Mouse (Mus musculus): ENCODE results near the gene Pwwp2b. TPM values are rescaled to one million over a fixed set of nuclear protein-coding genes. Genes with fewer than 3 reads are reported as not detected.

The Pwwp2b gene
- polyA plus RNA-seq, 1 experiment from 2014 or later = 5.8 TPM

GRCm38 (mm10) chr7:139275586-139275985 lies 27.3 kb downstream of the Pwwp2b start:
- H3K4me1 ChIP-seq = peaks cover 18% of the 10 kb centered on the region
- 77% methylated on average over 10 of the region's 10 CpGs for WGBS
- DNase-seq (ENCODE audit: low spot score) = no peak
- H3K9me3 ChIP-seq (replicated peaks) = no peaks in the 10 kb centered on the region
- H3K36me3 ChIP-seq = no peaks in the 10 kb centered on the region
- H3K27me3 ChIP-seq (ENCODE audit: low read depth, poor library complexity, severe bottlenecking) = no peaks in the 10 kb centered on the region
- H3K27ac ChIP-seq = no peak overlapping the region
- no peak overlapping the region for H3K4me3 ChIP-seq

- Histone ChIP-seq H3K4me3 (no peak overlapping the region), H3K27ac (no peak overlapping the region), H3K36me3 (no peaks in the 10 kb centered on the region), H3K4me1 (peaks cover 21% of the 10 kb centered on the region), H3K9me3 (replicated peaks) (no peaks in the 10 kb centered on the region), H3K27me3 (ENCODE audit: low read depth, poor library complexity, severe bottlenecking) (no peaks in the 10 kb centered on the region)
- DNase-seq (ENCODE audit: low spot score) = no peak
- 91% methylated on average over 10 of the region's 10 CpGs for WGBS
These were observed 27.9 kb downstream of the Pwwp2b start for GRCm38 (mm10) chr7:139276150-139276549.

GRCm38 (mm10) chr7:139277536-139277935 lies 29.3 kb downstream of the Pwwp2b start:
- H3K27me3 ChIP-seq (ENCODE audit: low read depth, poor library complexity, severe bottlenecking) = no peaks in the 10 kb centered on the region
- WGBS = 84% methylated on average over 7 of the region's 7 CpGs
- no peak overlapping the region for H3K27ac ChIP-seq
- no peak for DNase-seq (ENCODE audit: low spot score)
- no peaks in the 10 kb centered on the region for H3K9me3 ChIP-seq (replicated peaks)
- no peak overlapping the region for H3K4me3 ChIP-seq
- peaks cover 16% of the 10 kb centered on the region for H3K4me1 ChIP-seq
- no peaks in the 10 kb centered on the region for H3K36me3 ChIP-seq

DNA sequence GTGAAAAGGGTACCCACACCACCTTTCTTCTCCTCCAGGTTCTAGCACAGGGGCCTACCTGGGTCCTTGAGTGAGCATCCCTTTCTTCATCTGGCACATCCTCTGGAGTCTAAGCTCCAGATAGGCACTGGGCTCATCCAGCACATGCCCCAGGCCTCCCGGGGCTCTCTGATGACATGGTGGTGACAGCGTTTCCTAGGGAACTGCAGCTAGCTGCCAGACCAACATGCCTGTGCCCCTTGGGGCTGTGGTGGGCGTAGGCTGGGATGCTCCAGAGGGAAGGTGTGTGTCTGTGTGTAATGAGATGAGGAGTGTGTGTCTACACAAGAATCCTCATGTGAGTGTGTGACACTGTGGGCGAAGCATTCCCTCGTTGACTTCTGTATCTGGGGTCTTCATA lies 31.3 kb downstream of the Pwwp2b start:
- no peak for DNase-seq (ENCODE audit: low spot score)
- no peaks in the 10 kb centered on the region for H3K36me3 ChIP-seq
- no peaks in the 10 kb centered on the region for H3K27me3 ChIP-seq (ENCODE audit: low read depth, poor library complexity, severe bottlenecking)
- H3K4me3 ChIP-seq = no peak overlapping the region
- H3K9me3 ChIP-seq (replicated peaks) = no peaks in the 10 kb centered on the region
- 86% methylated on average over 5 of the region's 5 CpGs for WGBS
- no peak overlapping the region for H3K27ac ChIP-seq
- H3K4me1 ChIP-seq = 0 out of 2 replicates have a peak, but pooled peaks cover 3% of the 10 kb centered on the region

GRCm38 (mm10) chr7:139280044-139280443 lies 31.8 kb downstream of the Pwwp2b start:
- WGBS = 69% methylated on average over 1 of the region's 1 CpGs
- H3K27me3 ChIP-seq (ENCODE audit: low read depth, poor library complexity, severe bottlenecking) = no peaks in the 10 kb centered on the region
- H3K4me1 ChIP-seq = 0 out of 2 replicates have a peak, but pooled peaks cover 3% of the 10 kb centered on the region
- H3K27ac ChIP-seq = no peak overlapping the region
- no peaks in the 10 kb centered on the region for H3K9me3 ChIP-seq (replicated peaks)
- DNase-seq (ENCODE audit: low spot score) = no peak
- H3K36me3 ChIP-seq = no peaks in the 10 kb centered on the region
- H3K4me3 ChIP-seq = no peak overlapping the region

DNA sequence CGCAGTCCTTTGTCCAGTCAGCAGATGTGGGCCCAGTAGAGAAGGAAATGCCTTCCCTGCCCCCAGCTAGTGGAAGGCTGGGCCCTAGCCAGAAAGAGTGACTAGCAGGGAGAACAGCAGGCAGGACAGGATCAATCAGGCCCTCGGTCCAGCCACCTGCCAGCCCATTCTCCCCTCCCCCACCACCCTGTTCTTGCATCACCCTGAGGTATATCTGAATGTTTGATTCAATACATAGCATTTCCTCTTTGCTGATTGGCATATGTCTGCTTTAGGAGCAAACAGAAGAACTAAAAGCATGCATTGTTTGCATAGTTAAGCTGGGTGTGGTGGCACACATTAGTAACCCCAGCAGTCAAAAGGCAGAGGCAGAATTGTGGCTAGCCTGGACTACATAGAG lies 32.9 kb downstream of the Pwwp2b start:
- Histone ChIP-seq H3K27me3 (ENCODE audit: low read depth, poor library complexity, severe bottlenecking) (no peaks in the 10 kb centered on the region), H3K4me1 (0 out of 2 replicates have a peak, but pooled peaks cover 3% of the 10 kb centered on the region), H3K9me3 (replicated peaks) (no peaks in the 10 kb centered on the region), H3K27ac (0 out of 2 replicates have a peak overlapping the region, but pooled peaks have one; percentile 57), H3K4me3 (no peak overlapping the region), H3K36me3 (no peaks in the 10 kb centered on the region)
- DNase-seq (ENCODE audit: low spot score) = no peak
- 62% methylated on average over 2 of the region's 2 CpGs for WGBS

DNA sequence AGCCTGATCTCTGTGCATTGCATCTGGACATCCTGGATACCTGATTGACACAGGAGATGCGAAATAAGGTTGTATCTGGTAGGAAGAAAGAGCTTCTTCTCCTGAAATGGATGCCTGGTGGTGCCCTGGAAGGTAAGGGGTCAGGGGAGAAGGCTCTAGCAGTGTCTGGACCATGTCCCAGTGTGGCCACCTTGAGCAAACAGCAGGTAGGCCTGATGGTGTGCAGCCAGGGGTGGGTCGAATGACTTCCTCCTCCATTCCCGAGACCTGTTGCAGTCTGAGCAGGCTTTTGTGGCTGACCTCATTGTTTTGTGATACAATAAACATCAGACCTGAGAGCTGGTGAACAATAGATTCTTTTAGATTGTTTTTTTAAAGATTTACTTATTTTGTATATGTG lies 33.8 kb downstream of the Pwwp2b start:
- no peaks in the 10 kb centered on the region for H3K9me3 ChIP-seq (replicated peaks)
- H3K27me3 ChIP-seq (ENCODE audit: low read depth, poor library complexity, severe bottlenecking) = no peaks in the 10 kb centered on the region
- no peak overlapping the region for H3K4me3 ChIP-seq
- no peak overlapping the region for H3K27ac ChIP-seq
- no peaks in the 10 kb centered on the region for H3K36me3 ChIP-seq
- 0 out of 2 replicates have a peak, but pooled peaks cover 3% of the 10 kb centered on the region for H3K4me1 ChIP-seq
- DNase-seq (ENCODE audit: low spot score) = no peak
- 85% methylated on average over 3 of the region's 3 CpGs for WGBS

- H3K36me3 ChIP-seq = no peaks in the 10 kb centered on the region
- WGBS = 80% methylated on average over 16 of the region's 16 CpGs
- H3K9me3 ChIP-seq (replicated peaks) = no peaks in the 10 kb centered on the region
- H3K4me3 ChIP-seq = no peak overlapping the region
- DNase-seq (ENCODE audit: low spot score) = no peak
- no peak overlapping the region for H3K27ac ChIP-seq
- 0 out of 2 replicates have a peak, but pooled peaks cover 3% of the 10 kb centered on the region for H3K4me1 ChIP-seq
- no peaks in the 10 kb centered on the region for H3K27me3 ChIP-seq (ENCODE audit: low read depth, poor library complexity, severe bottlenecking)
These were observed 37.1 kb downstream of the Pwwp2b start for GRCm38 (mm10) chr7:139285295-139285943.

GRCm38 (mm10) chr7:139288540-139288939 lies 40.3 kb downstream of the Pwwp2b start:
- no peaks in the 10 kb centered on the region for H3K9me3 ChIP-seq (replicated peaks)
- no peaks in the 10 kb centered on the region for H3K4me1 ChIP-seq
- 86% methylated on average over 7 of the region's 7 CpGs for WGBS
- H3K27me3 ChIP-seq (ENCODE audit: low read depth, poor library complexity, severe bottlenecking) = no peaks in the 10 kb centered on the region
- H3K36me3 ChIP-seq = no peaks in the 10 kb centered on the region
- no peak overlapping the region for H3K27ac ChIP-seq
- DNase-seq (ENCODE audit: low spot score) = no peak
- no peak overlapping the region for H3K4me3 ChIP-seq

DNA sequence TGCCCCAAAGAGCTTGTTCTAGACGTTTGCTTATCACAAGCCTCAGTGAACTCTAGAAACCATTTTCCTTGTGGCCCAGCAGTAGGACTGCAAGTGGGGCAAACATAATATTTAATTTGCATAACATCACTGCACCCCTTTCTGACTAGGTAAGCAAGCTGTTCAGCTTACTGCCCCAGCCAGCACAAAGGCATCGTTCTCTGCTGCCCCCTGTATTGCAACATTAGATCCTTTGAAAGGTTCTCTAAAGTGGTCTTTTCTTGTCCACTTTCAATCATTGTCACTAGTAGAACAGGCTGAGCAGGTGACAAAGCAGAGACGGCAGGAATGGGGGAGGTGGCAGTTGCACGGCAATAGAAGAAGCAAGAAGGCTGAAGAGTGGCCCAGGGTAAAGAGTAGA lies 45.1 kb downstream of the Pwwp2b start:
- Histone ChIP-seq H3K27ac (no peak overlapping the region), H3K9me3 (replicated peaks) (no peaks in the 10 kb centered on the region), H3K36me3 (no peaks in the 10 kb centered on the region), H3K27me3 (ENCODE audit: low read depth, poor library complexity, severe bottlenecking) (no peaks in the 10 kb centered on the region), H3K4me1 (peaks cover 18% of the 10 kb centered on the region), H3K4me3 (no peak overlapping the region)
- 77% methylated on average over 4 of the region's 4 CpGs for WGBS
- no peak for DNase-seq (ENCODE audit: low spot score)

GRCm38 (mm10) chr7:139294076-139294475 lies 45.8 kb downstream of the Pwwp2b start:
- peaks cover 21% of the 10 kb centered on the region for H3K4me1 ChIP-seq
- H3K36me3 ChIP-seq = no peaks in the 10 kb centered on the region
- H3K27ac ChIP-seq = no peak overlapping the region
- 93% methylated on average over 5 of the region's 5 CpGs for WGBS
- no peaks in the 10 kb centered on the region for H3K9me3 ChIP-seq (replicated peaks)
- H3K27me3 ChIP-seq (ENCODE audit: low read depth, poor library complexity, severe bottlenecking) = no peaks in the 10 kb centered on the region
- H3K4me3 ChIP-seq = no peak overlapping the region
- DNase-seq (ENCODE audit: low spot score) = no peak

DNA sequence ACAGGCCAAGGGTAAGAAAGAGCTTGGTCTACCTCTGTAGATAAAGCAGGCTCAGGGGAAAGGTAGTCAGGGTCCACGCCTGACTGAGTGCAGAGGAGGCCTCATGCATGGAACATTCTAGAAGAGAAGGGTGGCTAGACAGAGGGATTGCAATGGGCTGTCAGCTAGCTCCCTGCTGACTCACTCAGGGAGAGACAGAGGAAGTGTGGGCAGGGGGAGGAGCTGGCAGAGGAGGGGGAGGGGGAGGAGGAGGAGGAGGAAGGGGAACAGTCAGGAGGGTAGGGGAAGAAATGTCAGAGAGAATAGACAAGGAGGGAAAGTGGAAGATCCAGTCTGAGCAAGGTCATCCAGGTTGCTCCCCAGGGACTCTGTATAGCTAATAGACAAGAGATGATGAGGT lies 47.4 kb downstream of the Pwwp2b start:
- H3K4me1 ChIP-seq = peaks cover 27% of the 10 kb centered on the region
- 90% methylated on average over 1 of the region's 1 CpGs for WGBS

DNA sequence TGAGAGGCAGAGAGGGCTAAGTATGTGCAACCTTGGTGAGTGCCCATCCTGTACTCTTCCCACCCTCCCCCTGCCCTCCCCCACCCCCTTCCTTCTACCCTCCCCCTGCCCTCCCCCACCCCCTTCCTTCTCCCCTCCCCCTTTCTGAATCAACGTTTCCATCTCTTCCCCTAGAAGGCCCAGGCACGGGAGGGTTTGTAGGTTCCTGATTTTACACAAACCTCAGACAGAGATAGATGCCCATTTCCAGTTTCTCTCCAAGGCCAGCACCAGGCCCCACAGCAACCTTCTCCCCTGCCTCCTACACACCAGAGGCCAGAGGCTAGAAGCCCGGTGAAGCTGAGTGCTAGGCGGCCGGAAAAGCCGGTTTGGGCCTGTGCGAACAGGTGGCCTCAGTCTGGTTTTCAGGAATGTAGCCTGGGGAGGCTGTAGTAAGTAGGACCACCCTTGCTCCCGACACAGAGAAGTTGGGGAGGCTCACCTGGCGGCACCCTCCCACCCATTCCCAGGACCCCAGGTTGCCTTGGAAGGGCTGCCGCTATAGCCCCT lies 48.3 kb downstream of the Pwwp2b start:
- Histone ChIP-seq H3K9me3 (replicated peaks) (no peaks in the 10 kb centered on the region), H3K4me1 (peaks cover 27% of the 10 kb centered on the region), H3K36me3 (no peaks in the 10 kb centered on the region), H3K27me3 (ENCODE audit: low read depth, poor library complexity, severe bottlenecking) (peaks cover 9% of the 10 kb centered on the region; the same call in 1 of the 2 replicates), H3K4me3 (no peak overlapping the region), H3K27ac (peak overlapping the region; percentile 25; the same call in 1 of the 2 replicates)
- peak; percentile 48 for DNase-seq (ENCODE audit: low spot score)
- WGBS = 61% methylated on average over 10 of the region's 10 CpGs

More for the DNA sequence above, 47.4 kb downstream of the Pwwp2b start:
- 0 out of 2 replicates have a peak, but pooled peaks cover 7% of the 10 kb centered on the region for H3K27me3 ChIP-seq (ENCODE audit: low read depth, poor library complexity, severe bottlenecking)
- no peak for DNase-seq (ENCODE audit: low spot score)
- H3K36me3 ChIP-seq = no peaks in the 10 kb centered on the region
- no peak overlapping the region for H3K4me3 ChIP-seq
- H3K9me3 ChIP-seq (replicated peaks) = no peaks in the 10 kb centered on the region
- H3K27ac ChIP-seq = no peak overlapping the region
